In the genomic region with DNA sequence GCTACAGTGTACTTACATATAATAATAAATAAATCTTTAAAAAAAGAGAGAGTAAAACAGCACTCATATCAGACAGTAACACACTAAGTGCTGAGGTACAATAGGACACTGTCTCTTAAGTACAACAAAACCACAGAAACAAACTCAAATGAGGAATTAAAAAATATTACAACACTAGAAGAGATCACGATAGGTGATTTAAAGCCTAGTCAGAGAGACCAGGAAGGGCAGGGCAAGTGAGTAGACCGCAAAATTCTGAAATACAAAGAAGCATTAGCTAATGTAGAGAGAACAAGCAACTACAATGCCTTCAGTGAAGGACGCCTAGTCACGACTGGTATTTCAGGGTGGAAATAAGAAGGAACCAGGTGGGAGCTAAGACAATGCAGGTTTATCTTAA, we compare ENCODE assay signal across 21 mouse cellular contexts. TPM values are rescaled to one million over a fixed set of nuclear protein-coding genes. Genes with fewer than 3 reads are reported as not detected.
DNase-seq lines count a peak whose midpoint lies in the region; ATAC-seq and TF ChIP-seq lines count a peak whose summit lies in the region.
"Had no signal": no experiment of that assay in that cellular context is flagged by ENCODE, and none has a peak within 500 bp of the region (broad histone marks: within the 10 kb centered on the region; RNA-seq: fewer than 3 reads in every experiment).

No protein-coding gene starts in this region.

- peaks cover 26% of the 10 kb centered on the region for H3K4me1 ChIP-seq in bone marrow macrophage, adult 2 months (ENCODE audit: control insufficient read depth, insufficient read depth, low read length)
- peaks cover 59% of the 10 kb centered on the region for H3K4me1 ChIP-seq in megakaryocyte, embryonic 14.5 days
- no peaks in the 10 kb centered on the region for H3K4me1 ChIP-seq in forebrain, embryonic 13.5 days
- H3K4me1 ChIP-seq: embryonic facial prominence, embryonic 12.5 days; heart, embryonic 12.5 days; kidney, embryonic 15.5 days had no signal

- H3K9me3 ChIP-seq in megakaryocyte, embryonic 14.5 days, result peaks cover 9% of the 10 kb centered on the region; the same call in 1 of the 2 replicates
- peaks cover 4% of the 10 kb centered on the region; the same call in 1 of the 2 replicates for H3K9me3 ChIP-seq in forebrain, embryonic 13.5 days (replicated peaks)
- H3K9me3 ChIP-seq: liver, embryonic 15.5 days had no signal

- ATAC-seq in forebrain, embryonic 13.5 days, result no peak
- ATAC-seq in inflammation-experienced regulatory T-cells, adult 6 months, result no peak
- ATAC-seq: forebrain, embryonic 14.5 days; intestine, embryonic 16.5 days; midbrain, embryonic 16.5 days had no signal

- no peak overlapping the region for H3K4me3 ChIP-seq in bone marrow macrophage, adult 2 months (ENCODE audit: insufficient read depth, low read length)
- peak overlapping the region; percentile 71 for H3K4me3 ChIP-seq in megakaryocyte, embryonic 14.5 days (replicated peaks)
- no peak overlapping the region for H3K4me3 ChIP-seq in forebrain, embryonic 13.5 days
- H3K4me3 ChIP-seq: embryonic facial prominence, embryonic 12.5 days; erythroblast, embryonic 14.5 days; heart, embryonic 12.5 days; kidney, embryonic 15.5 days; liver, embryonic 15.5 days had no signal

- H3K27ac ChIP-seq in bone marrow macrophage, adult 2 months (ENCODE audit: insufficient read depth, low read depth, low read length), result 0 out of 2 replicates have a peak overlapping the region, but pooled peaks have one; percentile 4
- no peak overlapping the region for H3K27ac ChIP-seq in forebrain, embryonic 13.5 days
- H3K27ac ChIP-seq: embryonic facial prominence, embryonic 12.5 days; hindbrain, embryonic 14.5 days; stomach, postnatal 0 days had no signal

- no peak for TF ChIP-seq CTCF in bone marrow macrophage, adult 2 months (IDR thresholded peaks at IDR 0.05; ENCODE audit: low read depth, low read length)

- WGBS in forebrain, embryonic 13.5 days, result 86% methylated on average over 4 of the region's 4 CpGs

- peaks cover 41% of the 10 kb centered on the region for H3K36me3 ChIP-seq in megakaryocyte, embryonic 14.5 days (replicated peaks; ENCODE audit: low read length)
- H3K36me3 ChIP-seq in forebrain, embryonic 13.5 days (ENCODE audit: poor library complexity, severe bottlenecking), result peaks cover 48% of the 10 kb centered on the region

- no peaks in the 10 kb centered on the region for H3K27me3 ChIP-seq in megakaryocyte, embryonic 14.5 days (replicated peaks)
- no peaks in the 10 kb centered on the region for H3K27me3 ChIP-seq in forebrain, embryonic 13.5 days
- H3K27me3 ChIP-seq: embryonic facial prominence, embryonic 12.5 days; heart, embryonic 12.5 days; kidney, embryonic 15.5 days; liver, embryonic 15.5 days had no signal

- peak; percentile 42 for DNase-seq in lung, postnatal 36 days
- no peak for DNase-seq in lung, postnatal 4 days
- DNase-seq in adrenal gland, postnatal 36 days, result no peak
- DNase-seq: cerebellum, adult 8-10 months; gastrocnemius, postnatal 36 days; heart, postnatal 14 days; right cerebral cortex, postnatal 4 days had no signal

- H3K9ac ChIP-seq in forebrain, embryonic 13.5 days, result no peak overlapping the region
- H3K9ac ChIP-seq: embryonic facial prominence, embryonic 12.5 days; heart, embryonic 12.5 days; hindbrain, embryonic 14.5 days; kidney, embryonic 15.5 days; liver, embryonic 15.5 days had no signal

- no peak overlapping the region for H3K4me2 ChIP-seq in forebrain, embryonic 13.5 days
- H3K4me2 ChIP-seq: embryonic facial prominence, embryonic 12.5 days; heart, embryonic 12.5 days; hindbrain, embryonic 14.5 days; kidney, embryonic 15.5 days; liver, embryonic 15.5 days had no signal

- TF ChIP-seq POLR2A in bone marrow macrophage, adult 2 months (IDR thresholded peaks at IDR 0.05; ENCODE audit: borderline replicate concordance, low read depth, low read length), result no peak

RNA-seq across cellular contexts. Expression of a gene that starts 11.6 kb away (rescaled TPM):
- 147 and 157 TPM in 2 replicates for polyA plus RNA-seq in bone marrow macrophage, adult 2 months (2012; ENCODE audit: insufficient read depth, insufficient read length, missing spikeins)
- 0.39 TPM in 1 of 2 replicates, not detected in the other for polyA plus RNA-seq in megakaryocyte, embryonic 14.5 days (2012; ENCODE audit: insufficient read depth, low replicate concordance)
- 28.8 and 33.4 TPM in 2 replicates for polyA plus RNA-seq in forebrain, embryonic 13.5 days (2015; fragmentation: Nextera tagmentation; extraction: Ambion mirVana)
- 10 to 100 TPM; 47.1 to 51.0 TPM for total RNA-seq in adrenal gland, postnatal 36 days (2021)
- 10 to 100 TPM; 45.5 to 53.7 (median 47.8) TPM for polyA plus RNA-seq in inflammation-experienced regulatory T-cells, adult 6 months (2017; shearing (Covaris generic))

Comparison
In these comparisons a context has a peak if more than half of its experiments do, and no peak if none do; other contexts are left out.
1. RNA of a gene that starts 11.6 kb away (polyA plus RNA-seq): 147 to 157 TPM in bone marrow macrophage, adult 2 months, 45.5 to 53.7 TPM in inflammation-experienced regulatory T-cells, adult 6 months and 28.8 to 33.4 TPM in forebrain, embryonic 13.5 days; 0.39 TPM in megakaryocyte, embryonic 14.5 days; every median in the first group is over 10 times any median in the second.